Mouse (Mus musculus) hindbrain, embryonic 10.5 days (tissue): ENCODE measurements around the gene Ccdc43. TPM values are rescaled to one million over a fixed set of nuclear protein-coding genes. Genes with fewer than 3 reads are reported as not detected.
"Not testable (repeated sequence)": the region's sequence is repeated elsewhere in the genome, so short reads cannot be mapped to it uniquely, and the experiment has no call there.

ENCODE experiments used
- DNase-seq: peaks from one replicate; pipeline ENCODE4 v3.0.0-alpha.2; 2017; ENCODE audit warnings: low spot score
- H3K27ac ChIP-seq: fragments of 300-500 bp; sonication (generic); 2 replicates; pipeline ENCODE4 v1.5.1; 2016; ENCODE audit warnings: mild to moderate bottlenecking, moderate library complexity
- H3K27me3 ChIP-seq: fragments of 300-500 bp; sonication (generic); 2 replicates; pipeline ENCODE4 v1.6.1; 2016; ENCODE audit warnings: mild to moderate bottlenecking; ENCODE audit not compliant: poor library complexity, insufficient read depth, severe bottlenecking
- H3K36me3 ChIP-seq: fragments of 300-500 bp; sonication (generic); 2 replicates; pipeline ENCODE4 v1.6.1; 2016; ENCODE audit warnings: mild to moderate bottlenecking, moderate library complexity
- H3K4me1 ChIP-seq: fragments of 300-500 bp; sonication (generic); replicated peaks from 2 replicates; pipeline ENCODE4 v1.6.1; 2016; ENCODE audit warnings: mild to moderate bottlenecking
- H3K4me3 ChIP-seq: fragments of 300-500 bp; sonication (generic); 2 replicates; pipeline ENCODE4 v1.5.1; 2016; ENCODE audit warnings: mild to moderate bottlenecking, moderate library complexity
- H3K9me3 ChIP-seq: fragments of 300-500 bp; sonication (generic); 2 replicates; pipeline ENCODE4 v1.6.1; 2016; ENCODE audit warnings: mild to moderate bottlenecking, moderate library complexity
- WGBS: fragments of 180-500 bp; shearing (Covaris S2); methylation state at CpG from one replicate; pipeline ENCODE4 v1.1.7; 2016; 5-methylcytosine and 5-hydroxymethylcytosine counted together
- polyA plus RNA-seq: library from polyadenylated mRNA; unstranded; fragments of >200 nt; fragmentation: Nextera tagmentation; extraction: Ambion mirVana; gene quantifications from 2 replicates; pipeline ENCODE4 v1.2.1, GENCODE M21; 2016

Ccdc43 gene
- polyA plus RNA-seq, 1 experiment from 2014 or later = 40.7 TPM

- WGBS = 48% methylated on average over 3 of the region's 3 CpGs
- Histone ChIP-seq H3K4me3 (no peak overlapping the region), H3K9me3 (no peaks in the 10 kb centered on the region), H3K36me3 (no peaks in the 10 kb centered on the region), H3K4me1 (no peaks in the 10 kb centered on the region), H3K27me3 (no peaks in the 10 kb centered on the region), H3K27ac (no peak overlapping the region)
- DNase-seq = peak; percentile 23
Observed at GRCm38 (mm10) chr11:102725574-102725973, 28.0 kb upstream of the Ccdc43 start.

- Histone ChIP-seq H3K36me3 (no peaks in the 10 kb centered on the region), H3K4me1 (no peaks in the 10 kb centered on the region), H3K9me3 (peaks cover 3% of the 10 kb centered on the region; the same call in 1 of the 2 replicates), H3K4me3 (no peak overlapping the region), H3K27ac (no peak overlapping the region), H3K27me3 (no peaks in the 10 kb centered on the region)
- 82% methylated on average over 7 of the region's 7 CpGs for WGBS
- DNase-seq = no peak
Observed at GRCm38 (mm10) chr11:102716135-102716534, 18.6 kb upstream of the Ccdc43 start.

- not testable (repeated sequence) for H3K27ac ChIP-seq, H3K27me3 ChIP-seq, H3K4me3 ChIP-seq, H3K9me3 ChIP-seq, H3K36me3 ChIP-seq, H3K4me1 ChIP-seq, DNase-seq
- 85% methylated on average over 2 of the region's 2 CpGs for WGBS
Observed at GRCm38 (mm10) chr11:102714578-102714977, 17.0 kb upstream of the Ccdc43 start.

GRCm38 (mm10) chr11:102712411-102712810 lies 14.8 kb upstream of the Ccdc43 start:
- Histone ChIP-seq H3K4me1 (no peaks in the 10 kb centered on the region), H3K9me3 (no peaks in the 10 kb centered on the region), H3K27ac (no peak overlapping the region), H3K36me3 (no peaks in the 10 kb centered on the region), H3K4me3 (no peak overlapping the region), H3K27me3 (no peaks in the 10 kb centered on the region)
- no peak for DNase-seq
- WGBS = 92% methylated on average over 4 of the region's 4 CpGs

- H3K9me3 ChIP-seq, H3K27ac ChIP-seq, H3K27me3 ChIP-seq, H3K36me3 ChIP-seq, H3K4me3 ChIP-seq, DNase-seq: not testable (repeated sequence)
- WGBS = 91% methylated on average over 6 of the region's 6 CpGs
- peaks cover 10% of the 10 kb centered on the region for H3K4me1 ChIP-seq
Observed at GRCm38 (mm10) chr11:102702206-102702605, 4.6 kb upstream of the Ccdc43 start.

- Histone ChIP-seq H3K27ac (peak overlapping the region; percentile 90), H3K4me1 (peaks cover 23% of the 10 kb centered on the region), H3K36me3 (peaks cover 17% of the 10 kb centered on the region), H3K27me3 (no peaks in the 10 kb centered on the region), H3K9me3 (no peaks in the 10 kb centered on the region), H3K4me3 (peak overlapping the region; percentile 81)
- 27% methylated on average over 9 of the region's 9 CpGs for WGBS
- no peak for DNase-seq
Observed at GRCm38 (mm10) chr11:102698018-102698476, 465 bp upstream of the Ccdc43 start.

GRCm38 (mm10) chr11:102695289-102695688 lies 2.3 kb downstream of the Ccdc43 start:
- H3K9me3 ChIP-seq = no peaks in the 10 kb centered on the region
- H3K36me3 ChIP-seq = peaks cover 43% of the 10 kb centered on the region
- DNase-seq = no peak
- H3K27me3 ChIP-seq = no peaks in the 10 kb centered on the region
- H3K4me1 ChIP-seq = peaks cover 23% of the 10 kb centered on the region
- H3K4me3 ChIP-seq = no peak overlapping the region
- H3K27ac ChIP-seq = no peak overlapping the region
- 93% methylated on average over 7 of the region's 7 CpGs for WGBS

- H3K9me3 ChIP-seq = no peaks in the 10 kb centered on the region
Observed at GRCm38 (mm10) chr11:102690162-102690561, 7.4 kb downstream of the Ccdc43 start.

GRCm38 (mm10) chr11:102665637-102666435 lies 31.7 kb downstream of the Ccdc43 start:
- H3K4me1 ChIP-seq = peaks cover 10% of the 10 kb centered on the region; the same call in 1 of the 2 replicates
- H3K27me3 ChIP-seq = peaks cover 37% of the 10 kb centered on the region
- no peak overlapping the region for H3K27ac ChIP-seq
- peaks cover 16% of the 10 kb centered on the region for H3K9me3 ChIP-seq
- H3K36me3 ChIP-seq = no peaks in the 10 kb centered on the region
- WGBS = 44% methylated on average over 84 of the region's 84 CpGs
- peak overlapping the region; percentile 29 for H3K4me3 ChIP-seq
- DNase-seq = no peak

More at GRCm38 (mm10) chr11:102690162-102690561, 7.4 kb downstream of the Ccdc43 start:
- H3K27me3 ChIP-seq = no peaks in the 10 kb centered on the region
- H3K27ac ChIP-seq = no peak overlapping the region
- 70% methylated on average over 6 of the region's 6 CpGs for whole genome bisulfite sequencing
- H3K4me3 ChIP-seq = no peak overlapping the region
- H3K36me3 ChIP-seq = peaks cover 73% of the 10 kb centered on the region
- DNase-seq = peak; percentile 78
- H3K4me1 ChIP-seq = no peaks in the 10 kb centered on the region

- H3K4me3 ChIP-seq = peak overlapping the region; percentile 29
- DNase-seq = peak; percentile 15
- H3K27ac ChIP-seq = no peak overlapping the region
- H3K9me3 ChIP-seq = peaks cover 16% of the 10 kb centered on the region
- peaks cover 10% of the 10 kb centered on the region; the same call in 1 of the 2 replicates for H3K4me1 ChIP-seq
- no peaks in the 10 kb centered on the region for H3K36me3 ChIP-seq
- H3K27me3 ChIP-seq = peaks cover 37% of the 10 kb centered on the region
- WGBS = 51% methylated on average over 33 of the region's 33 CpGs
Observed at GRCm38 (mm10) chr11:102665151-102665550, 32.4 kb downstream of the Ccdc43 start.

- DNase-seq = no peak
- 79% methylated on average over 3 of the region's 3 CpGs for WGBS
- H3K9me3 ChIP-seq = peaks cover 16% of the 10 kb centered on the region
- H3K36me3 ChIP-seq = no peaks in the 10 kb centered on the region
- H3K4me1 ChIP-seq = peaks cover 10% of the 10 kb centered on the region; the same call in 1 of the 2 replicates
- peaks cover 37% of the 10 kb centered on the region for H3K27me3 ChIP-seq
- H3K4me3 ChIP-seq = no peak within 1 kb of the TSS
- H3K27ac ChIP-seq = no peak within 1 kb of the TSS
Observed at GRCm38 (mm10) chr11:102663416-102663815, 34.2 kb downstream of the Ccdc43 start, which contains the start of gene Meioc. Meioc (plus strand) TSS chr11:102663716.

- no peaks in the 10 kb centered on the region for H3K36me3 ChIP-seq
- no peaks in the 10 kb centered on the region for H3K27me3 ChIP-seq
- no peak overlapping the region for H3K27ac ChIP-seq
- no peak for DNase-seq
- H3K4me3 ChIP-seq = no peak overlapping the region
- WGBS = 83% methylated on average over 6 of the region's 6 CpGs
- no peaks in the 10 kb centered on the region for H3K9me3 ChIP-seq
- no peaks in the 10 kb centered on the region for H3K4me1 ChIP-seq
Observed at GRCm38 (mm10) chr11:102656931-102657330, 40.7 kb downstream of the Ccdc43 start.

GRCm38 (mm10) chr11:102656326-102656926 lies 41.2 kb downstream of the Ccdc43 start:
- DNase-seq = no peak
- no peak overlapping the region for H3K27ac ChIP-seq
- no peak overlapping the region for H3K4me3 ChIP-seq
- no peaks in the 10 kb centered on the region for H3K36me3 ChIP-seq
- H3K4me1 ChIP-seq = no peaks in the 10 kb centered on the region; the same call in 1 of the 2 replicates
- no peaks in the 10 kb centered on the region for H3K9me3 ChIP-seq
- WGBS = 38% methylated on average over 4 of the region's 4 CpGs
- H3K27me3 ChIP-seq = no peaks in the 10 kb centered on the region
